Mouse (Mus musculus): ENCODE measurements around the gene Nek4. TPM values are rescaled to one million over a fixed set of nuclear protein-coding genes. Genes with fewer than 3 reads are reported as not detected.

The Nek4 gene
- total RNA-seq, 2 experiments from 2014 or later: 8.5 to 13.9 TPM

Other genes starting within 250 kb of the Nek4 start
- gene Sfmbt1, start 236.5 kb upstream of the Nek4 start, total RNA-seq (2021): 10 to 100 TPM; 24.9 to 25.5 TPM
- gene Tmem110, start 125.8 kb upstream of the Nek4 start, total RNA-seq (2021): 10 to 100 TPM; 23.2 to 27.1 TPM
- 10 to 100 TPM; 11.1 to 11.6 TPM for gene Mustn1, start 72.2 kb upstream of the Nek4 start, total RNA-seq (2021)
- gene Itih4, start 64.9 kb upstream of the Nek4 start, total RNA-seq (2021): 100 to 1,000 TPM; 167 to 428 TPM
- gene Itih3, start 27.6 kb upstream of the Nek4 start, total RNA-seq (2021): 100 to 1,000 TPM in 1 of 2 experiments, 10 to 100 TPM in 1; 87.4 to 223 TPM
- gene Itih1, start 8.1 kb upstream of the Nek4 start, total RNA-seq (2021): 100 to 1,000 TPM in 1 of 2 experiments, 10 to 100 TPM in 1; 52.9 to 125 TPM
- gene Glt8d1, start 50.0 kb downstream of the Nek4 start, total RNA-seq (2021): 10 to 100 TPM; 35.0 to 47.0 TPM
- gene Spcs1, start 50.3 kb downstream of the Nek4 start, total RNA-seq (2021): 100 to 1,000 TPM; 215 to 225 TPM
- gene Pbrm1, start 67.8 kb downstream of the Nek4 start, total RNA-seq (2021): 10 to 100 TPM; 53.5 to 65.9 TPM
- gene Gnl3, start 67.8 kb downstream of the Nek4 start, total RNA-seq (2021): 10 to 100 TPM; 61.5 to 81.2 TPM
- 100 to 1,000 TPM in 1 of 2 experiments, 10 to 100 TPM in 1; 86.9 to 103 TPM for gene Smim4, start 177.6 kb downstream of the Nek4 start, total RNA-seq (2021)
- gene Nt5dc2, start 179.7 kb downstream of the Nek4 start, total RNA-seq (2021): 10 to 100 TPM; 52.0 to 52.6 TPM
- 10 to 100 TPM; 74.3 to 74.8 TPM for gene Stab1, start 217.3 kb downstream of the Nek4 start, total RNA-seq (2021)